Mouse (Mus musculus) frontal cortex, postnatal 36 days (tissue): ENCODE data around the gene Il25.

Source experiments
- DNase-seq, 2 experiments: peaks; one replicate each; pipeline ENCODE4 v3.0.0; 2022; ENCODE audit warnings: low spot score in 2 of 2

Il25 gene

DNA sequence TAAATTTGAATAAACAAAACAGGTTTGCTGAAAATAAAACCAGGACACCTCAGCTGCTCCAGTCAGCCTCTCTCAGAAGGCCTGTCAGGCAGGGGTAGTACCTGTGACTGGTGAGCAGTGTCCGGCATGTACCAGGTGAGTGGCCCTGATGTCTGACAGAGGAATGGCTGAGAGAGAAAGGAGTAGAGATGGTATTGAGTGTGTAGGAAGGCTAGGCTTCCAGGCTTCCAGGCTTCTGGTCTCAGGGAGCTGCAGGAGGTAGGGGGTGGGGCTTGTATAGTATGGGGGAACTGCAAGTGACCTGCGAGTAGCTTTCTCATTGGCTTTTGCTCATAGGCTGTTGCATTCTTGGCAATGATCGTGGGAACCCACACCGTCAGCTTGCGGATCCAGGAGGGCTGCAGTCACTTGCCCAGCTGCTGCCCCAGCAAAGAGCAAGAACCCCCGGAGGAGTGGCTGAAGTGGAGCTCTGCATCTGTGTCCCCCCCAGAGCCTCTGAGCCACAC is at the start of gene Il25:
Gene Il25, plus strand, starts transcription at position 51 of the 506 bp plus-strand sequence.
- DNase-seq = no peak

- peak; percentile 61 to 67 for DNase-seq
These were observed 49.1 kb upstream of the Il25 start, which contains the start of the genes Bcl2l2 and Gm20521 for GRCm38 (mm10) chr14:54883154-54884021. TSS of gene Bcl2l2 (plus strand) at chr14:54883377. TSS of gene Gm20521 (plus strand) at chr14:54883441.

DNA sequence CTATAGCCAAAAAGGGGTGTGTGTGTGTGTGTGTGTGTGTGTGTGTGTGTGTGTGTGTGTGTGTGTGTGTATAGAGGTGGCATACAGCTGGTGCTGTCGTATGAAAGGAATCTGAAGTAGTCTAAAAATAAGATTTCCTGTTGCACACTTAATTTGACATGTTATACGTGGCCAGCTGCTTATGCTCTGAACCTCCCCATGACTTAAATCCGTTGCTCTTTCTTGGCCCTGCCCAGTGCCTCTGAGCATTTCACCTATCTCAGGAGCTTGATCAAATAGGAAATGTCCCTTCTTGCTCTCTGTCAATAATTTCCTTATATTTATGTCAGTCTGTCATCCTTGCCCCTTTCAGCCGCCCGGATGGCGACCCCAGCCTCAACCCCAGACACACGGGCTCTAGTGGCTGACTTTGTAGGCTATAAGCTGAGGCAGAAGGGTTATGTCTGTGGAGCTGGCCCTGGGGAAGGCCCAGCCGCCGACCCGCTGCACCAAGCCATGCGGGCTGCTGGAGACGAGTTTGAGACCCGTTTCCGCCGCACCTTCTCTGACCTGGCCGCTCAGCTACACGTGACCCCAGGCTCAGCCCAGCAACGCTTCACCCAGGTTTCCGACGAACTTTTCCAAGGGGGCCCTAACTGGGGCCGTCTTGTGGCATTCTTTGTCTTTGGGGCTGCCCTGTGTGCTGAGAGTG is 48.3 kb upstream of the Il25 start:
- DNase-seq = no peak

DNA sequence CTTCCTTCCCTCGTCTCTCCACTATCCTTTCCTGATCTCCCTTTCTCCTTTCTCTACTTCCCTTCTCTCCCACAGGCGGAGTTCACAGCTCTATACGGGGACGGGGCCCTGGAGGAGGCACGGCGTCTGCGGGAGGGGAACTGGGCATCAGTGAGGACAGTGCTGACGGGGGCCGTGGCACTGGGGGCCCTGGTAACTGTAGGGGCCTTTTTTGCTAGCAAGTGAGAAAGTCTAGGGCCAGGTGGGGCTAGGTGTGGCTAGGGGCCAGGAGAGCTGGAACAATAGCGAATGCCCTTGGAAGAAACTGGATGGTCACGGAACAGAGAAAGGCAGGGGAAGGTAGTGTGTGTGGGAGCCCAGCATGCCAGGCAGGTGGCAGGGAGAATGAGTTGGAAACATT is 47.2 kb upstream of the Il25 start:
- DNase-seq = no peak

DNA sequence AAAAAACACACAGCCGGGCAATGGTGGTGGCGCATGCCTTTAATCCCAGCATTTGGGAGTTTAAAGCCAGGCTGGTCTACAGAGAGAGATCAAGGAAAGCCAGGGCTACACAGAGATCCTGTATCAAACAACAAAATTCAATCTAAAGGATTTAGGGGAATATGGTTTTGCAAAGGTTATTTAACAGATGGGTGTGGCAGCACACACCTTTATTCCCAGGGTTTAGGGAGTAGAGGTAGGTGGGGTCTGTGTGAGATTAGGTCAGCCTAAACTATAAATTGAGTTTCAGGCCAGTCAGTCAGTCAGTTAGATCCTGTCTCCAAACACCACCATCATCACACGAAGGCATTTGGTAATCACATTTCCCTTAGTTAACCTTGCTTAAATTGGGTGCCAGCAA is 40.3 kb upstream of the Il25 start, which contains the start of gene Pabpn1:
Gene Pabpn1, plus strand, starts transcription at position 301 of the 400 bp plus-strand sequence.
- DNase-seq = no peak

DNA sequence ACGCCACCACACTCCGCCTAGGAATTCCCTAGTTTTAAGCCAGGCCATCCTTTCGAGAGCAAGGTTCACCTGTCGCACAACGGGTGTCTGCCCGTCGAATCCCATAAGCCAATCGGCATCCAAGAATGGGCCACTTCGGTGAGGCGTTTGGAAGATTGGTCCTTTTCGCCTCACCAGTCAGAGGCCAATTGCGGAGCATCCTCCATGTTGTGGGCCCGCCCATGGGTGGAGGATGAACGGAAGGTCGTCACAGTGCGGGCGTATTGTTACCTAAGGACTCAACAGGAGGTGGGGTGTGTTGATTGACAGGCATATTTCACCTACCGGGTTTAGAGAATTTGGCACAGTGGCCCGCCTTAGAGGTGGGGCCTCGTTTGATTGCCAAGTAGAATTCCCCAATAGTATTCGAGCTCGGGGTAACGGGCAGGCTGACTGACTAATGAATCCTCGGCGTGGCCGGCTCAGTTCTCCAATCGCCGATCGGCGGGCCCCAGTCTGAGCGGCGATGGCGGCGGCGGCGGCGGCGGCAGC is 38.8 kb upstream of the Il25 start:
- peak; percentile 98 to 99 for DNase-seq

DNA sequence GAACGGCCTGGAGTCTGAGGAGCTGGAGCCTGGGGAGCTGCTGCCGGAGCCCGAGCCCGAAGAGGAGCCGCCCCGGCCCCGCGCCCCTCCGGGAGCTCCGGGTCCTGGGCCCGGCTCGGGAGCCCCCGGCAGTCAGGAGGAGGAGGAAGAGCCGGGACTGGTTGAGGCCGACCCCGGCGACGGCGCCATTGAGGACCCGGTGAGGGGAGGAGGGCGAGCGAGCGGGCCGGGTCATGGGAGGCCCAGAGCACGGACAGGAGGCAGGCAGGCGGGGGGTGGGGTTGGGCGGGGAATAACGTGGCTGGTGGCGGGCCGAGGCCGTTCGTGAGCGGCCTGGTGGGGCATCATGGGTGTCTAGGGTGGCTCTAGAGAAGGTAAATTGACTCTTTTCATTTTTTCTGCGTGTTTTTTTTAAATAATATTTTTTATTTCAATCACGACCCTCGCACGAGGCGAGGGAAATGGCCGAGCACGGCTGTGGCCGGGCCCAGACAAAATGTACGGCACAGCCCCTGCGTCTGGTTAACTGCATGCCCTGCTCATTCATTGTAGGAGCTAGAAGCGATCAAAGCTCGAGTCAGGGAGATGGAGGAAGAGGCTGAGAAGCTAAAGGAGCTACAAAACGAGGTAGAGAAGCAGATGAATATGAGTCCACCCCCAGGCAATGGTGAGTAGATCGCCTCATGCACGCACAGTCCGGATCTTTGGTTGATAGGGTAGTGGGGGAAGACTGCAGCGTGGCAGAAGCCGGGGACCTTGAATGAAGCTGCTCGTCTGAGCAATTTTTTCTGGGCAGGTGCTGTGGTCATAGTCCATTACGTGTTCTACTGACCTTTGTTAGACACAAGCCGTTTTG is 38.0 kb upstream of the Il25 start:
- peak; percentile 31 to 38 for DNase-seq

DNA sequence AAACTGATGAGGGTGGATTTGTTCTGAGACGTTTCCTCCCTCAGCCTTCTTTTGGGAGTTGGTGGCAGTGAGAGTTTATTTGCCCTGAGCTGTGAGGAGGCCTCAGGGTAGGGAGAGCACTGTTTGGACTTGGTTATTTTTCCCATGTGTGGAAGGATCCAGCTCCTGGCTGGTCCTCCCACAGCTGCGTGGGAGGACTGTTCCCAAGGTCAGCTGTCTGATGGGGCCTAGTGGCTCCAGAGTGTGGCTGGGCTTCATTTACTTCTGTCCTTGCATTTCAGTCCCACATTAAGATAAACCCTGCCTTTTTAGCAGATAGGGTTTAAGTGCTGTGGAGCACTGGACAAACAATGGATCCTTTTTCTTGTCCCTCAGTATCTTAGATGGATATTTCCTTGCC is 35.0 kb upstream of the Il25 start:
- DNase-seq = no peak

DNA sequence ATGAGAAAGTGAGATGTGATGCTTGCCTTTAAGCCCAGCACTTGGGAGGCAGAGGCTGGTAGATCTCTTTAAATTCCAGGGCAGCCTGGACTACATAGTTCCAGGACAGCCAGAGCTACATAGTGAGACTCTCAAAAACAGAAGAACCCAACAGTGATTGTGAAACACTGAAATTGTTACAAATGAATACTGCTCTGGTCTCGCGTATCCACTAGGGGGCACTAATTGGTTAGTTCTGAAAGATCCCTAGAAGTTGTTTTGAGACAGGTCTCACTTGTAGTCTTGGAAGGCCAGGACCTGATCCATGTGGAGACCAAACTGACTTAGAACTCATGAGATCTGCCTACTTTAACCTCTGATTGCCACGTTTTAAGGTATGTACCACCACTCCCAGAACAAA is 32.1 kb upstream of the Il25 start:
- DNase-seq = peak; percentile 67 to 89

- no peak for DNase-seq
These were observed 28.9 kb upstream of the Il25 start for GRCm38 (mm10) chr14:54903641-54904040.

DNA sequence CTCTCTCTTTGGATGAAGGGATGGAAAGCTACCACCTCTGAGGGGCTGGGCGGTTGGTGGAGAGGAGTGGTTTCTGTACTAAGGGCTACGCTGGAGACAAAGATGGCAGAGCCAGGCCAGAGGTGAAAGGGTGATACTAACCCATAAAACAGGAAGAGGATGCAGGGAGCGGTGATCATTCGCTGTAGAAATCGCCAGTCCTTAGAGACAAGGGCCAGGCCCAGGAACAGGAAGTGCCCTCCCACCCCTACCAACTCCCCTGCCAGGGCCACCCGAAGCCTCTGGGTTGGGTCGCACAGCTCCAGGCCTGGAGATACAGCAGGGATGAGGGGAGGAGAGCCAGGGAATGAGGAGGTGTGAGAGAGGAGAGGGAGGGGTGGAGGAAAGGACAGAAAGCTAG is 23.8 kb upstream of the Il25 start:
- no peak for DNase-seq

- DNase-seq = no peak
These were observed 20.2 kb upstream of the Il25 start for GRCm38 (mm10) chr14:54912109-54912850.

GRCm38 (mm10) chr14:54912886-54913285 is 19.6 kb upstream of the Il25 start, which contains the start of gene Slc22a17:
TSS of gene Slc22a17 (minus strand) at chr14:54913132.
- peak; percentile 84 to 86 for DNase-seq

DNA sequence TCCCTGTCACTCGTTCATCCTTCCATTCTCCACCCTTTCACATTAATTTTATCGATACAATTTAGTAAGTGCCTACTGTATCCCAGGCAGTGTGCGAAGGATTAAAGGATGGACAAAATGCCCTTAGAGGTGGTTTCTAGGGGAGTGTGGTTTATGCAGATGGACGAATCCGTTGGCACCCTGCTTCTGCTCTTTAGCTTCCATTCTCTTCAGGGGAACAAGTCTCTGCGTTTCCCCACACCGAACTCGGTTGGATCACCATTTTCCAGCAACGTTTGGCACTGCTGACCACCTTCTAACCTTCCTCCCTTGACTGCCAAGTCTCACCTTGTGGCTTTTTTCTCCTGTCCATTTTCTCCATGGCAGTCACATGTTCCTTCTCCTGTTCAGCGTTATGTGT is 19.2 kb upstream of the Il25 start:
- DNase-seq = peak in 1 of 2 experiments; percentile 31

DNA sequence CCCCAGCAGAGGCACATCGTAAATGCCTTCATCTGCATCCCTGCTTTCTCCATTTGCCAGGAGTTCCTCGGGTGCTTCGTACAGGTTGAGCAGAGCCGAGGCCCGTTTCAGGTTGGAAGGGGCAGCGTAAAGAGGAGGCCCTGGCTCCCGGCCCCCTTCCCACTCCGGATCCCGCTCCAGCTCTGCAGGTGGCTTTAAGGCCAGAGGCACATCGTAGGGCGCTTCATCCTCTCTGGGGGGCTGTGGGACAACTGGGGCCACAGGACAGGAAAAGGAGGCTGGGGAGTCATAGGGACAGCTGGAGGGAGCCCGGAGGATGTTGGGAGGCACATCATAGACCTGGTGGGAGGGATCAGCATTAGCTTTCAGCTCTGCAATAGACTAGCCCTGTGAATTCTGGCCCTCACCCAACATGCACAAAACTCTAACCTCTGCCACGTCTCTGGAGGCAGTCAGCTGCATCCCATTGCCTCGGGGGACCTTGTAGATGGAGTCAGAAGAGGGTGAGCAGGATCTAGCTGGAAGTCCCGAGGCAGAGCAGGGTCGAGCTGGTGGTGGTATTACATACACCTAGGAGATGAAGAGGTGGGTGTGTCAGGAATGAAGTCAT is 12.3 kb upstream of the Il25 start:
- no peak for DNase-seq

DNA sequence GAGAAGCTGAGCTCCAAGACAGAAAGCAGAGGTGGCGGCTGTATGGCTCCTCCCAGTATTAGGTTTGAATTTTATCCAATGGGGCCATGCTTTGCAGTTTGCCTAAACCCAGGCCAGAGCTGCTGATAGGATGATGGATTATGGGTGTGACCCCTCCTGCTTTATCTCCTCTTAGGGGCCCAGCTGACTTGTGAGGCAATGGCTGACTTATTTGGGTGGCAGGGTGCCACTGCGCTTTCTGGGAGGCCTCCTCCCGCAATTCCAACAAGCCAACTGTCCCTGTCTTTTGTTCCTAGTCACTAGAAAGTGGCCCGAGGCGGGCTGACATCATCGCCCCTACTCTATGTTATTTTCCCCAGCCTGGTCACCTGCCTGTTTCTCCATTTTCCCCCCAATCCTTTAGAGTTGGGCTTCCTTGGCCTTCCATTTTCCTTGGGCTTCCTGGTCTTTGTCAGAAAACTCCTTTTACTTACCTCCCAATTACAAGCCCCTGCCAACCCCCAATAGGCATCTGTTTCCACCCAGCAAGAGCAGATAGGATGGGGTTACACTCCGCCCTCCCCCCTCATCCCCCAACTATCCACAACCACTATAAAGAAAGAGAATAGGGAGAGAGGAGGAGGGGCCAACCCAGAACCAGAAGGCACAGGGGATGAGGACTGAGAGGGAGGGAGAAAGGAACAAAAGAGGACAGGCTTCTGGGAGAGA is 7.7 kb upstream of the Il25 start:
- DNase-seq = no peak

DNA sequence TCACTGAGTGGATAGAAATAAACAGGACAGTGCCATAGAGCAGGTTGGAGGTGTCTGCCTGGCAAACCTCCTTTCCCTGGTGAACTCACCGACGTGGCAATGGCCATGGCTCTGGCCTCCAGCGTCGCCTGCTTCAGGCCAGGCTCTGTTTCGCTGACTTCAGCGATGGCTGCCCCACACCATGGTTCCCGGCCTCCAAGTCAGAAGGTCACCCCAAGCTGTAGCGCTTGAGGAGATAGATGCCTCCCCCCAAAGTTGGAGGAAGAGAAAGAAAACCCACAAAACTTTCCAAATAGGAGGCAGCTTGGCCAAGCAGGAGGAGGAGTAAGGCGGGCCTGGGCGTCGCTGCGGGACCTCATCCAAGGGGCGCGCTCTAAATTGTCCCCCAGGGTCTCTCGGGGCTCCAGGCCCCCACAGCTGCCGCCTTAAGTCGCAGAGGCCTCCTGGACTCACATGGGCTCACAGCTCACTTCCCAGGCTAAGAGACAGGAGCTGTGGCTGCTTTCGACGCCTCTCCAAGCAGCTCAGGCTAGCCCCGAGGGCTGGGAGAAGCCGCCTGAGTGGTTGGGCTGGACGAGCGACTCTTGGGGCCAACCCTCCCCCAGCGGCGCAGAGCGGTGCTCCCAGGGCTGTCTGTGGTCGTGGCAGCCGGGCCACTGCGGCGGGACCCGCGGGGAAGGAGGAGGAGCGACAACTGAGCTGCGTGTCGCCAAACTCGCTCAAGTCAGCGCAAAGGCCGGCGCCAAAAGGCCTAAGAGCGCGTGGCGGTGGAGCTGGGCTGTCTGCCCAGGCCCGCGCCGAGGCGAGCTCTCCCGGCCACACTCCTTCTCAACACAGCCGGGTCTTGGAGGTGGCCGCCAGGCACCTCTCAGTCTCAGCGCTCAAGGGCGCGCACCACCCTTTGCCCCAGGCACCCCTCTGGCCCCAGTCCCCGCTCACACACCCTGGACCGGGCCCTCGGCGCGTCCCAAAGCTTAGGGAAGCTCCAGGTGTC is 6.8 kb upstream of the Il25 start, which contains the start of gene Efs:
Gene Efs, minus strand, starts transcription at position 778 of the 994 bp plus-strand sequence.
- DNase-seq = peak; percentile 41 to 45
